Mouse (Mus musculus) midbrain, embryonic 16.5 days (tissue): Measurements from ENCODE around the gene Daxx. TPM values are rescaled to one million over a fixed set of nuclear protein-coding genes. Genes with fewer than 3 reads are reported as not detected.

Experiments
- ATAC-seq: fragments of 200-750 bp; cut with Nextera tagmentation; 2 replicates; pipeline ENCODE4 v1.8.0; 2017; ENCODE audit warnings: moderate TSS enrichment
- H3K27ac ChIP-seq: fragments of 300-500 bp; sonication (generic); 2 replicates; pipeline ENCODE4 v1.5.1; 2014; ENCODE audit warnings: mild to moderate bottlenecking, low read length, mixed read lengths
- H3K27me3 ChIP-seq: fragments of 300-500 bp; sonication (generic); 2 replicates; pipeline ENCODE4 v1.6.1; 2014; ENCODE audit warnings: low read depth, low read length, mixed read lengths; ENCODE audit not compliant: control insufficient read depth, insufficient read depth
- H3K36me3 ChIP-seq: fragments of 300-500 bp; sonication (generic); 2 replicates; pipeline ENCODE4 v1.6.1; 2014; ENCODE audit warnings: mild to moderate bottlenecking, low read length, moderate library complexity, mixed read lengths; ENCODE audit not compliant: control insufficient read depth, insufficient read depth
- H3K4me1 ChIP-seq: fragments of 300-500 bp; sonication (generic); 2 replicates; pipeline ENCODE4 v1.6.1; 2014; ENCODE audit warnings: mild to moderate bottlenecking, low read length, mixed read lengths; ENCODE audit not compliant: control insufficient read depth, insufficient read depth
- H3K4me2 ChIP-seq: fragments of 300-500 bp; sonication (generic); 2 replicates; pipeline ENCODE4 v1.6.1; 2014; ENCODE audit warnings: mild to moderate bottlenecking, low read length, mixed read lengths
- H3K4me3 ChIP-seq: fragments of 300-500 bp; sonication (generic); 2 replicates; pipeline ENCODE4 v1.5.1; 2014; ENCODE audit warnings: low read depth, mild to moderate bottlenecking, low read length, moderate library complexity, mixed read lengths
- H3K9ac ChIP-seq: fragments of 300-500 bp; sonication (generic); 2 replicates; pipeline ENCODE4 v1.6.1; 2014; ENCODE audit warnings: low read depth, low read length, mixed read lengths
- H3K9me3 ChIP-seq: fragments of 300-500 bp; sonication (generic); replicated peaks from 2 replicates; pipeline ENCODE4 v1.6.1; 2014; ENCODE audit warnings: mild to moderate bottlenecking, low read length, mixed read lengths; ENCODE audit not compliant: control insufficient read depth, poor library complexity, severe bottlenecking
- WGBS: fragments of 180-500 bp; shearing (Covaris S2); extraction: QIAGEN DNeasy Blood & Tissue Kit; methylation state at CpG from one replicate; pipeline ENCODE4 v1.1.7; 2014; 5-methylcytosine and 5-hydroxymethylcytosine counted together
- polyA plus RNA-seq: library from polyadenylated mRNA; unstranded; fragments of >200 nt; fragmentation: Nextera tagmentation; extraction: Ambion mirVana; gene quantifications from 2 replicates; pipeline ENCODE4 v1.2.1, GENCODE M21; 2015

Gene Daxx
- polyA plus RNA-seq, 1 experiment from 2014 or later = 59.7 TPM

- Histone ChIP-seq H3K9me3 (no peaks in the 10 kb centered on the region), H3K36me3 (peaks cover 10% of the 10 kb centered on the region), H3K27me3 (peaks cover 2% of the 10 kb centered on the region; the same call in 1 of the 2 replicates), H3K4me1 (peaks cover 25% of the 10 kb centered on the region), H3K4me3 (no peak overlapping the region), H3K4me2 (no peak overlapping the region), H3K9ac (no peak overlapping the region), H3K27ac (no peak overlapping the region)
- no peak for ATAC-seq
- WGBS = 83% methylated on average over 18 of the region's 18 CpGs
Measured at GRCm38 (mm10) chr17:33917656-33918292, 8.6 kb downstream of the Daxx start.

- H3K36me3 ChIP-seq = peaks cover 6% of the 10 kb centered on the region
- H3K9ac ChIP-seq = no peak overlapping the region
- peaks cover 25% of the 10 kb centered on the region for H3K4me1 ChIP-seq
Measured at GRCm38 (mm10) chr17:33918293-33919203, 9.3 kb downstream of the Daxx start.

GRCm38 (mm10) chr17:33919351-33920281 lies 10.4 kb downstream of the Daxx start:
- Histone ChIP-seq H3K9me3 (no peaks in the 10 kb centered on the region), H3K36me3 (no peaks in the 10 kb centered on the region), H3K9ac (peak overlapping the region; percentile 54), H3K27ac (peak overlapping the region; percentile 23; the same call in 1 of the 2 replicates), H3K4me2 (peak overlapping the region; percentile 59), H3K27me3 (peaks cover 2% of the 10 kb centered on the region; the same call in 1 of the 2 replicates), H3K4me1 (peaks cover 25% of the 10 kb centered on the region), H3K4me3 (peak overlapping the region; percentile 37)
- no peak for ATAC-seq
- WGBS = 2% methylated on average over 52 of the region's 52 CpGs

More at GRCm38 (mm10) chr17:33918293-33919203, 9.3 kb downstream of the Daxx start:
- ATAC-seq = no peak
- H3K9me3 ChIP-seq = no peaks in the 10 kb centered on the region
- H3K4me3 ChIP-seq = peak overlapping the region; percentile 37; the same call in 1 of the 2 replicates
- 63% methylated on average over 37 of the region's 37 CpGs for WGBS
- H3K27ac ChIP-seq = no peak overlapping the region
- H3K27me3 ChIP-seq = peaks cover 2% of the 10 kb centered on the region; the same call in 1 of the 2 replicates
- H3K4me2 ChIP-seq = peak overlapping the region; percentile 59

GRCm38 (mm10) chr17:33920282-33921097 lies 11.3 kb downstream of the Daxx start:
- Histone ChIP-seq H3K4me1 (peaks cover 20% of the 10 kb centered on the region), H3K27ac (0 out of 2 replicates have a peak overlapping the region, but pooled peaks have one; percentile 23), H3K36me3 (no peaks in the 10 kb centered on the region), H3K4me2 (peak overlapping the region; percentile 59), H3K9ac (peak overlapping the region; percentile 54), H3K9me3 (no peaks in the 10 kb centered on the region), H3K27me3 (peaks cover 2% of the 10 kb centered on the region; the same call in 1 of the 2 replicates), H3K4me3 (peak overlapping the region; percentile 37)
- 1% methylated on average over 36 of the region's 36 CpGs for WGBS
- ATAC-seq = no peak; the same call in 1 of the 2 replicates

- WGBS = 90% methylated on average over 7 of the region's 7 CpGs
- no peak overlapping the region for H3K4me2 ChIP-seq
Measured at GRCm38 (mm10) chr17:33921361-33921760, 12.1 kb downstream of the Daxx start.

GRCm38 (mm10) chr17:33924577-33925283 lies 15.5 kb downstream of the Daxx start:
- 87% methylated on average over 10 of the region's 10 CpGs for WGBS
- ATAC-seq = no peak
- peaks cover 17% of the 10 kb centered on the region for H3K4me1 ChIP-seq
- H3K27me3 ChIP-seq = no peaks in the 10 kb centered on the region
- H3K9me3 ChIP-seq = no peaks in the 10 kb centered on the region
- H3K4me2 ChIP-seq = no peak overlapping the region
- H3K36me3 ChIP-seq = peaks cover 5% of the 10 kb centered on the region; the same call in 1 of the 2 replicates
- no peak overlapping the region for H3K9ac ChIP-seq
- H3K27ac ChIP-seq = no peak overlapping the region
- no peak overlapping the region for H3K4me3 ChIP-seq

More at GRCm38 (mm10) chr17:33921361-33921760, 12.1 kb downstream of the Daxx start:
- Histone ChIP-seq H3K36me3 (peaks cover 3% of the 10 kb centered on the region; the same call in 1 of the 2 replicates), H3K9ac (no peak overlapping the region), H3K9me3 (no peaks in the 10 kb centered on the region), H3K27ac (no peak overlapping the region), H3K4me3 (no peak overlapping the region), H3K27me3 (peaks cover 2% of the 10 kb centered on the region; the same call in 1 of the 2 replicates), H3K4me1 (peaks cover 20% of the 10 kb centered on the region)
- no peak for ATAC-seq

- Histone ChIP-seq H3K4me3 (no peak overlapping the region), H3K4me2 (no peak overlapping the region)
- WGBS = 85% methylated on average over 20 of the region's 21 CpGs
Measured at GRCm38 (mm10) chr17:33925406-33926116, 16.3 kb downstream of the Daxx start.

More at GRCm38 (mm10) chr17:33925406-33926116, 16.3 kb downstream of the Daxx start:
- Histone ChIP-seq H3K9ac (no peak overlapping the region), H3K27me3 (no peaks in the 10 kb centered on the region), H3K27ac (no peak overlapping the region), H3K36me3 (peaks cover 5% of the 10 kb centered on the region; the same call in 1 of the 2 replicates), H3K9me3 (no peaks in the 10 kb centered on the region), H3K4me1 (peaks cover 10% of the 10 kb centered on the region)
- no peak for ATAC-seq
